Mouse (Mus musculus) layer of hippocampus, adult 9-11 months (tissue): ENCODE results near the gene Wnt5a.

ENCODE experiments used
- DNase-seq: peaks from one replicate; pipeline ENCODE4 v3.0.0; 2022

The Wnt5a gene

DNA sequence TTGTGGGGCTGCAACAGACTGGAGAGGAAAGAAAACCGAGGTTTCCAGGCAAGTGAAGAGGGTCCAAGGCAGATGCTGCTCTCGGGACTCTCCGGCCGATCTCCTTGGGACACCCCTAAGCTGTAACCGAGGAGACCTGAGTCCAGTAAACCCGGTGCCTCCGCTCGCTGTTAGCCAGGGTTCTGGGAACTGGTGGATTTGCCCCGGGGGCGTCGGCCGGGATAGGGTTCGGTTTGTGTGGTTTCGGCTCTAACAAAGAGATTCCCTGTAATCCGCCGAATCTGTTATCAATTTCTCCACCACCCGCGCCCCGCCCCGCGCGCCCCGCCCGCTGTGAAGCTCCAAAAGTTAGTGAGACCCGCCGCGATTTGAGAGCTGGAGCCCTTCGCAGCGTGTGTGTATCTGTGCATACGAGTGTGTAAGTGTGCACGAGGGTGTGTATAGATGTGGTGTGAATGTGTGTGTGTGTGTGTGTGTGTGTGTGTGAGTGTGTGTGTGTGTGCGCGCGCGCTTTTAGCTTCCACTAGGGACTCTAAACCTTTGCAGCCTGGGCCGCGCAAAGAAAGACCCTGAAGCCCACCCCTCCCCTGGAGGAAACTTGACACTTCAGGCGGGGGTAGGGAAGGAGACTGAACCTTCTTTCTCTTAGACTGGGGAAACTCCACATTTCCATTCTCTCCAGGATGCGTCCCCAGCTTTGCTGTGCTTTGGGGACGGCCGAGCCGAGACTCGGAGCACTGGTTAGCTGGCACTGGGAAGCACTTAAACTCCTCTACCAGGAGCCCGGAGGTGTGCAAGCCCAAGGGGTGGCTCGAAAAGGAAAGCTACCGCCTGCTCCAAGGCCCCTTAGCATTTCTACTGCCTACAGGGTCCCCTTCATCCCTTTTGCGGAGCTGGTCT is 5.1 kb downstream of the Wnt5a start:
- DNase-seq: no peak

DNA sequence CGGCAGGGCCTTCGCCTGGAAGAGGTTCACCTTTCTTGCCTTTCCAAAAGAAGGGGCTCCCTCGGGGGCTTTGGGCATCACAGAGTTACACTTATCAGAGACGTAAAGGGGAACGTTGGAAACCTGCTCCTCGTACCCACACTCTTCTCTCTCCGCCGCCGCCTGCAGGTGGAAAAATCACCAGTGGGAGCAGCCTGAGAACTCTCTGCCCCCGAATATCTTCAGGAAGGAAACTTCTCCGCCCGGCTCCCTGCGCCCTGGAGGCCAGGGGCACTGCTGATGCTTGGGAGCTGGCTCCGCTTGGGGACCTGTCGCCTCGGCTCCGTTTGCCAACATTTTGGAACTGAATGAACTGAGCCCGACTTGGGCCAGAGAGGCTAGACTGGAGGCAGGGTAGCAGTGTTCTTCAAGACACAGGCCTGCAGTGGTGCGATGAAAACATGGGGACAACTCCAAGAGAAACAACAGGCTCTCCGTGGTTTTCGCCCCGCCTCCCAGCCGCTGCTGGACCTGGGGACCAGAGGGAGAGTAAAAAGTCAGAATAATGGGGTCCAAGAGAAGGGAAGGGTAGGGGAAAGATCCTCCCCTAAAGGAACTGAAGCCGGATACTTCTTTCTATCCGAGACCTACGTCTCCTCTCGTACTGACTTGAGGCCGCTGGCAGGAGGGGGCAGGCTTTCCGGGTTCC is 5.9 kb downstream of the Wnt5a start:
- DNase-seq: no peak

DNA sequence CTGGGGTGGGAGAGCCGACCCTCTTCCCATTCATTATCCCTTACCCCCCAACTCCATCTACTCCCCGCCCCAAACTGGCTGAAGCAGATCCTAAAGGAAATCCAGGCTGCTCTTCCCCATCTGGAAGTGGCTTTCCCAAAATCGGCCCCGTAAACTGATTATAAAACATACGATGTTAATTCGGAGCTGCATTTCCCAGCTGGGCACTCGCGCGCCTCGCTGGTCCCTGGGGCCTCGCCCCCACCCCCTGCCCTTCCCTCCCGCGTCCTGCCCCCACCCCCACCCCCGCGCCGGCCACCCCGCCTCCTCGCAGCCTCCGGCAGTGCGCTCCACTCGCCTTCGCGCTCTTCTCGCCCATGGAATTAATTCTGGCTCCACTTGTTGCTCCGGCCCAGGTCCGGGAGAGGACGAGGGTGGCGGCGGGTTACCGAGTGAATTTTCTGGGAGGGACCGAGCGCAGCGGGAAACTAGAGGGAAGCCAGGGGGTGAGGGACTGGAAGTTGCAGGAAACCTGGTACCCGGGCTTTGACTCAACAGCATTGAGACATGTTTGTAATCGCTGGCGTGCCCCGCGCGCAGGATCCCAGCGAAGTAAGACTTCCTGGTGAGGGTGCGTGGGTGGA is 6.6 kb downstream of the Wnt5a start:
- DNase-seq: no peak

DNA sequence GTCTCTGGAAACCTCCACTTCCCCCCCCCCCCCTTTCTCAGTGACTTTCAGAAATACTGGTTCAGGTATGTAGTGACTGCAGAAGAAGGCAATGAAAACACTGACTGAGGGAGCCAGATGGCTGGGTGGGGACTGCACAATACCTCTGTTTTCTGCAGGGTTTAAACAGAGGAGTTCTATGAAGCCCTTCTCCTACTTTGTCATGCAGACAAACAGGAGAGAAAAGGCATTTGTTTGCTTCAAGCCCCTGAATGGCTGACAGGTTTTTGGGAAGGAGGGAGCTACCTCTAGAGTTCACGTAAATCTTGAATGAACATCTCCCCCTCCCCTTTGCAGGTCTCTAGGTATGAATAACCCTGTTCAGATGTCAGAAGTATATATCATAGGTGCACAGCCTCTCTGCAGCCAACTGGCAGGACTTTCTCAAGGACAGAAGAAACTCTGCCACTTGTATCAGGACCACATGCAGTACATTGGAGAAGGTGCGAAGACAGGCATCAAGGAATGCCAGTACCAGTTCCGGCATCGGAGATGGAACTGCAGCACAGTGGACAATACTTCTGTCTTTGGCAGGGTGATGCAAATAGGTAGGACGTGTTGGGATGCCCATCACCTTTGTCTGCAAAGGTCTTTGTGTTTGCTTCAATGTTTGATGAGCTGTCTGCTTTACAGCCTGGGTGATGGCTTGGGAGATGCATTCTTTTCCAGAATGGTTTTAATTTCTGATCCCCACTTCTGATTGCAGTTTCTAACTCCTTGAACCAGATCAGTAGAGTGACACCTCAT is 8.4 kb downstream of the Wnt5a start:
- DNase-seq: no peak

DNA sequence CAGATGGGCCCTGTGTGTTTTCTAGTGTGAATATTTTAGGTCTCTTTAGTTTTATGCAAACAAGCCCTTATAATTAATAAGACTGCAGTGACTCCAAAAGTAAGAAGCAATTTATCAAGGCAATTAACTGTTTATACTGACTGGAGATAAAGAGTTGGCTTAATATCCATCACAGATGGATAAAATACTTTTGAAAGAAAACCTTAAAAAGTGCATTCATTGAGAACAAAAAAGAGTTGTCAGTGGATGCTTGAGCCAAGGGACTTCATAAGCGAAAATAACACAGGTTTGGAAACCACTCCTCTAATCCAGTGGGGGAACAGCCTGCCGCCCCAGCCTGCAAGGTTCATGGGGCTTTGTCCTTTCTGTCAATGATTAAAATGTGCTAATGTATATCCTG is 9.6 kb downstream of the Wnt5a start:
- no peak for DNase-seq

DNA sequence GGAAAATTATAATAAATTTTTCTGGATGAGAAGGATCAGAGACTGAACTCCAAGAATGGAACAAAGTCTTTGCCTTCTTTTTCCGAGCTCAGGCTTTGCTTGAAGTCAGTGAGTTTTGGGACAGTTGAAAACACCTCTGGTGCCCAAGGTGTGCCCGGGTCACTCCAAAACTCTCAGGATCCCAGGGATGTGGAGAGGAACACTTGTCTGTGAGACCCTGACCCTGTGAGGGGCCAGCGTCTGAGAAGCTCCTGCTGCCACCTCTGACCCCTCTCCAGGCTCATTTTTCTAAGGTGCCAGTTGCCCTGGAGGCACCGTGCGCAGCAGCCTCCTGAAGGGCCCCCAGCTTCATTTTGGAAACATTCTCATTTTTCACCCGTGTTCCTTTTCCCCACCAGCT is 10.8 kb downstream of the Wnt5a start:
- DNase-seq: no peak

DNA sequence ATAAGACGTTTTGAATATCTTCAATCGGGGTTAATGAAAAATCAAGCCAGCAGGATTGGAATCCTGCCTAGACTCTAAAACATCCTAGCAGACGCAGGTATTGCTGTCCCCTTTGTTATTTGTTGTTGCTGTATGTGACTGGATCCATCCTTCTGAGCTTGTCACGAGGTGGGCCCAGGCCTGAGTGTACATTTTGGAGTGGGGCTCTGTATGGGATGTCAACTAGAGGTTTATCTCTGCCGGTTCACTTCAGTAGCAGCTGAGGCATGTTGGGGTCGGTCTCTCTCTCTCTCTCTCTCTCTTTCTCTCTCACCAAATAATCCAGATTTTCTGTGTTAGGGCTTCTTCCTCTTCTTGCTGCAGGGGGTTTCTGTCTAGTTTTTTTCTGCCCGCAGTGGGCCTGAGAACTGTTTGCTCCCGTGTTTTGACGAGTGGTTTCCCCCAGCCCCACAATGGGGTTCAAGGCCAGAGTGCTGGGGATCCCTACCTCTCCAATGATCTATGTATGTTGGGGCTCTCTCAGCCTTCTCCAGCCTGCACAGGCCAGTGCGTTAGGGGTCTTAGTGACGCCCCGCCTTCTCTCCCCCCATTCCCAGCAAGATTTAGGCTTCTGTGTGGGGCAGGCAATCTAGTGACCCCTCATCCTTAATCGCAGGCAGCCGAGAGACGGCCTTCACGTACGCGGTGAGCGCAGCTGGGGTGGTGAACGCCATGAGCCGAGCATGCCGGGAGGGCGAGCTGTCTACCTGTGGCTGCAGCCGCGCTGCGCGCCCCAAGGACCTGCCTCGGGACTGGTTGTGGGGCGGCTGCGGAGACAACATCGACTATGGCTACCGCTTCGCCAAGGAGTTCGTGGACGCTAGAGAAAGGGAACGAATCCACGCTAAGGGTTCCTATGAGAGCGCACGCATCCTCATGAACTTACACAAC is 13.3 kb downstream of the Wnt5a start:
- DNase-seq: no peak

DNA sequence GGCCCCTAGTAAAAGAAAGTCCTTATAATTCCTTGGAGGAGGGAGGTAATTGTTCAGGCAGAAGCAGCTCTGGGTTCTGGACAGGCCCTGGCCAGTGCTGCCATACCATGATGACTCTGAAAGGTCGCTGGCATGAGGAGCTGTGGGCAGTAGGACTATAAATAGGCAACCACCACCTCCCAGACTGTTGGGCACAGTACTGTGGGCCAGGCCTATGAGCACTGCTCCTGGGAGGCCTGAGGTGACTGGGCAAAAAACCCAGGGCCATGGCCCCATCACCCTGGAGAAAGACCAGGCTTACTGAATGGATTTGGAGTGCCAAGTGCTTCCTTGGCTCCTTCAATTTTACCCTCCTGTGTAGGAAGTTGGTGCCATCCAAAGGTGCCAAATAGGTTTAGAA is 16.6 kb downstream of the Wnt5a start:
- no peak for DNase-seq

DNA sequence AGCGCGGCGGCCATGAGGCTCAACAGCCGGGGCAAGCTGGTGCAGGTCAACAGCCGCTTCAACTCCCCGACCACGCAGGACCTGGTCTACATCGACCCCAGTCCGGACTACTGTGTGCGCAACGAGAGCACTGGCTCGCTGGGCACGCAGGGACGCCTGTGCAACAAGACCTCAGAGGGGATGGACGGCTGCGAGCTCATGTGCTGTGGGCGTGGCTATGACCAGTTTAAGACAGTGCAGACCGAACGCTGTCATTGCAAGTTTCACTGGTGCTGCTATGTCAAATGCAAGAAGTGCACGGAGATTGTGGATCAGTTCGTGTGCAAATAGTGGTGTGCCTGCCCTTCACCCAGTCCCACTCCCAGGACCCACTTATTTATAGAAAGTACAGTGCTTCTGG is 18.1 kb downstream of the Wnt5a start:
- no peak for DNase-seq

DNA sequence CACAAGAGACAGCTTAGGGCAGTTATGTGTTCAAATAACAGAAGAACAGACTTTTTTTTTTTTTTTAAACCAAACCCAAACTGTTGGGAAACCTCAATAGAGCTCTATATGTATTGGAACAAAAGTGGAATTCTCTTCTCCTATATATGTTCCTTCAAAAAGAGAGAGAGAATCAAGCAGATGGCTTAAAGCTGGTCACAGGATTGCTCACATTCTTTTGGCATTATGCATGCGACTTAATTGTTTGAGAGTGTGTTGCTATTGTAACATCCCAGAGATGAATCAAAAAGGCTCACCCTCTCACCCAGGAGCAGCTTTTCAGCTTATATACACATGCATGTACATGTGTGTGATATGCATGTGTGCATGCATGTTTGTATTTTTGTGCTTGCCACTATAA is 21.0 kb downstream of the Wnt5a start:
- no peak for DNase-seq

DNA sequence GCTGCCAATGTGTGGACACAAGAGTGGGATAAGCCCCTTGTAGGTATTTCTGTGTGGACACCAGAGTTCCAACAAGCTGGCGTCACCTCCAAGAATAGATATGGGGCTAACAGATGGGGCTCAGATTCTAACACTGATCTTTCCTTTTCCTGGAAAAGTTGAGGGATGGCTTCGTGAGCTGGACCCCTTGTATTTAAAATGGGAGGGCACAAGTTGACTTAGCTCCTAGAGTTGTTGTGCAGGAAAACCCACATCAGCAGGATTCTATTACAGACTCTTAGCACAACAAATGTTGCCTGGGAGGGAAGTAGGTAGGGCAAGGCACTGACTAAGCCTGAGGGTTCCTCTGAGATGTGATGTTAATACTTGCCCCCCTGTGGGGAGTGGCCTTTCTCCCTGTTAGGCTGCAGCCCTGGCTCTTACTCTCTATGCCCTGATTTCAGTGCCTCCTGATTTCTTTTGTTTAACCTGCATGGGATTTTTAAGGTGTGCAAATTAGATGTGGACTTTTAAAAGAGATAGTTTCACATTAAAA is 23.7 kb downstream of the Wnt5a start:
- no peak for DNase-seq

DNA sequence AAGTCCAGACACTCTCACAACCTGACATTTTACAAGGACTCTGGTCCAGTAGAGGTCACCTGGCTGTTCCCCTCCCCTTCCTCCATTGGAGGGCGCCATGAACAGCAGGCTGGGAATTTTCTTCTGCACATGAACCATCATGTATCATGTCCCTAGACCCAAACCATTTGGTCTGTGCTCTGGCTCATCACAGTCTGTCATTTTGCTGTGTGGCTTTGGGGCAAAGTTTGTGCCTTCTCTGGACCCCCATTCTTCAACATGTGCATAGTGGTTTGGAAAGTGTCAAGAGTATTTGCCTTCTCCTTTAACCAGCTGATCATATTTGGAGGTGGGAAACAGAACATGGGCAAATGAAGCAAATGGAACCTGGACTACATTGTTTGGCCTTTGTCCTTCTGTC is 27.0 kb downstream of the Wnt5a start:
- DNase-seq: no peak

DNA sequence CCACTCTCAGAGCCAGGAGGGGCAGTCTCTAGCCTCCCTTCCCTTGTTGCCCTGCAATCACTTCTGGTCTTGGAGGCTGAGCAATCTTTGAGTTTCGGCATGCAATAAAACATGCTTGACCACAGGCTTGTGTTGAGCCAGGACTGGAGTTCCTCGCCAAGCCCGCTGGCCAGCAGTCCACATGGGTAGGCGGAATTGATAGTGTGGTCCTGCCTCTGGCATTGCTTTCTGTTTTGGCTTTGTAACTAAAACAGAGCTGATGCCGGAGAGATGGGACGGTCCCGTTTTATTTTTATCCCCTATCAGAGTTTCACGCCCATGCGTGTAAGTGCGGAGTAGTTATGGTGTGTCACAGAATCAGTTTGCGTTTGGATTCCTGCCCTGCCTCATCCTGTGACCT is 28.4 kb downstream of the Wnt5a start:
- no peak for DNase-seq

DNA sequence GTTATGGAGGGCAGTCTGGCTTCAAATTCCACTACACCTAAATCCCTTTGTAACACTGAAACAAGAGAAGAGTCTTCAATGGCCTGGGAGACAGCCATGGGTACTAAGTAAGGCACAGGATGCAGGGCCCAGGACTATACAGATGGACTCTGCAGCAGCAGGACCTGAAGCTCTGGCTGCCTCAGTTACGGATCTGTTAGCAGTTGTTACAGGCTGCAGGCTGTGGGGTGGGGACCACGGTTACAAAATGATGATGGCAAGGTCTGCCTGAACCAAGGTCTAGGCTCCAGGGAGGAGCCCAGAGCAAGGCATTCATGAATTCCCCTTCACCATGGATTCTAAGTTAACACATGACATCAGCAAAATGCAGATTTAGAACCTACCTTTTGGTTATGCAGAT is 29.3 kb downstream of the Wnt5a start:
- no peak for DNase-seq

DNA sequence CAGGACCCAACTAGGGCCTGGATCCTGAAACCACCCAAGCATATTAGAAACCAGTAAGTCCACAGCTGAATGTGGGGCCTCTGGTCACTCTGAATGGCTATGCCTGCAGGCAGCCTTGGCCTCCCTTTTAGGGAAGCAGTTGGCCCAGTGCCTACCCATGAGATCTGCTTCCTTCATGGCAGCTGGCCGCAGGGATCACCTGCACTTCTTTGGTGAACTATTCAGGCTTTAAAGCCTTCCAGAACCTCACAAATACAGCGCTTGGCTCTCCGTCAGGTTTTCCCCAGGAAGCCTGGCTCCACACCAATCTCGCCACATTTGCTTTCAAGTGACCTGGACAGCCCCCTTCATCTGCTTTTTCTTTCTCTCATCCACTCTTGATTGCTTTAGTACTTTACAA is 31.3 kb downstream of the Wnt5a start:
- no peak for DNase-seq

DNA sequence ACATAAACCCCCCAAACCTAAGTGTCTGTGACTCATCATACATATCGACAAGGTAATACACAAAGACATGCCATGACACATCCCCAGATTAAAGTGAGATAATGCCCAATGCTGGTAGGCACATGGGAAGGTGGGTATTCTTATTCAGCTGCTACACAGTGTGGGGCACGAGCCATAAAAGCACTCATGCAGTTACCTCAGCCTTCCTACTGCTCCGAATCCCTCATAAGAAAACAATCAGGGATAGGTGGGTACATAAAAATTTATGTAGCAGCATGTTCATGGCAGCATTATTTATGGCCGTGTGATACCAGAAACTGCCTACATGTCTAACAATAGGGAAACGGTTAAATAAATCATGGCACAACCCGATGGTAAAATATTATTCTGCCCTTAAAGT is 35.0 kb downstream of the Wnt5a start:
- DNase-seq: no peak

DNA sequence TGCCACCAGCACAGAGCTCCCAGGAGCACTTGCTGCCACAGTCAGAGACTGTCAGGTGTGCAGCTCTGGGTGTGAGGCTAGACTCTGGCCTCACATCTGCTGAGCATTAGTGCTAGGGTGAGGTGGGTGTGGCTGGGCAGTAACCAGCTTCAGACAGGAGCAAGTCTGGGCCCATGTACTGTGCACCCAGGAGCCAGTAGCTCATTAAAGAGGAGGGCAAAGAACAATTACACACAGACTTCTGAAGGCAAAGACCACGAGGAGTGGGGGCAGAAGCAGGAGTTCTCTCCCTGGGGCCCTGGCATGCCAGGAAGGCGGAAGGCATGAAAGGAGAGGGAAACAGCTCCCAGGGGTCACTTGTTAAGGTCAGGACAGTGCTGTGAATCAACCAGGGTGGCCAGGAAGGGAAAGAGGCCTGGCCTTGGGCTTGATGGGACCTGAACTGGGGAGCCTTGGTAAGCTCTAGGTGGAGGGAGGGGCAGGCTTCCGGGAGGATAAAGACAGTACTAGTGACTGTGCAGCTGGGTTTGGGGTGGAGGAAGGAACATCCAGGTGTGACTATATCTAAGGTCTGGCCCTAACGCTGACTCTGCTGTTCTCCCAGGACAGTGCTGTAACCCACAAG is 37.7 kb downstream of the Wnt5a start:
- no peak for DNase-seq

DNA sequence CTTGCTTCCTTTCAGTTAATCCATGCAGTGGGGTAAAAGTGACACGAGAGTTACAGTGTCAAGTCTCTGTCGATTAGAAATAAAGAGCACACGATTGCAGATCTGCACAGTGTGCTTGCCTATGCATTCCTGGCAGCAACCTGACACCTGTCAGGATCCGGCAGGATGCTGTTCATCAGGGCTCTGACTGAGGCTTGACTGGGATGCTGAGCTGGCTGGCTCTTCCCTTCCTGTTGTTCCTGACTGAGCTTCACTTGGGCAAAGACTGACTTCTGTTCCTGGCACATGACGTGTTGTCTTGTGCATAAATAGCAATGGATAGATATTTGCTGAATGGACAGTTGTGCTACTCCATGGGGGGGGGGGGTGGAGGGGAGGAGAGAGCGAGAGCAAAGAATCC is 57.3 kb downstream of the Wnt5a start:
- DNase-seq: no peak
